Mouse (Mus musculus): ENCODE measurements around the gene Aldh2.

- TF ChIP-seq CTCF (IDR thresholded peaks at IDR 0.05; ENCODE audit: low read depth) = no peak
- TF ChIP-seq EP300 (IDR thresholded peaks at IDR 0.05; ENCODE audit: low read depth) = no peak
Measured at GRCm38 (mm10) chr5:121540066-121540465, 53.6 kb downstream of the Aldh2 start.

Data from heart, postnatal 0 days (tissue).